Mouse (Mus musculus): ENCODE data around the gene Suclg2.

GRCm38 (mm10) chr6:95579792-95580191 is 138.8 kb downstream of the Suclg2 start:
- TF ChIP-seq POLR2A (IDR thresholded peaks at IDR 0.05; ENCODE audit: low read depth, low read length) (no peak), CTCF (conservative IDR thresholded peaks at IDR 0.05; ENCODE audit: insufficient read depth, insufficient read length, low read depth, low read length) (no peak)

Measured in kidney, adult 2 months (tissue).